Mouse (Mus musculus): ENCODE measurements around the gene Nrxn1. TPM values are rescaled to one million over a fixed set of nuclear protein-coding genes. Genes with fewer than 3 reads are reported as not detected.
A peak's percentile ranks its signal among the peaks of the same experiment; 100 is the strongest.

Nrxn1 gene
- 100 to 1,000 TPM; 571 to 623 TPM for total RNA-seq (2021)

DNA sequence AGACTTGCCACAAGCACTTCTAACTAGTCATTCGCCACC lies at the start of gene Nrxn1:
Gene Nrxn1, minus strand, starts transcription at position 30 of the 39 bp plus-strand sequence.
- DNase-seq (ENCODE audit: low spot score in 2 of 2) = no peak
- intact Hi-C loops (cut with DNase I) = loop anchor here (5.0 kb wide), 1 partner anchor 286 kb away; no protein-coding TSS in a partner anchor

GRCm38 (mm10) chr17:91136859-91137258 lies 44.0 kb upstream of the Nrxn1 start:
- no peak for DNase-seq (ENCODE audit: low spot score in 2 of 2)
- intact Hi-C loops (cut with DNase I) = no loop called here

DNA sequence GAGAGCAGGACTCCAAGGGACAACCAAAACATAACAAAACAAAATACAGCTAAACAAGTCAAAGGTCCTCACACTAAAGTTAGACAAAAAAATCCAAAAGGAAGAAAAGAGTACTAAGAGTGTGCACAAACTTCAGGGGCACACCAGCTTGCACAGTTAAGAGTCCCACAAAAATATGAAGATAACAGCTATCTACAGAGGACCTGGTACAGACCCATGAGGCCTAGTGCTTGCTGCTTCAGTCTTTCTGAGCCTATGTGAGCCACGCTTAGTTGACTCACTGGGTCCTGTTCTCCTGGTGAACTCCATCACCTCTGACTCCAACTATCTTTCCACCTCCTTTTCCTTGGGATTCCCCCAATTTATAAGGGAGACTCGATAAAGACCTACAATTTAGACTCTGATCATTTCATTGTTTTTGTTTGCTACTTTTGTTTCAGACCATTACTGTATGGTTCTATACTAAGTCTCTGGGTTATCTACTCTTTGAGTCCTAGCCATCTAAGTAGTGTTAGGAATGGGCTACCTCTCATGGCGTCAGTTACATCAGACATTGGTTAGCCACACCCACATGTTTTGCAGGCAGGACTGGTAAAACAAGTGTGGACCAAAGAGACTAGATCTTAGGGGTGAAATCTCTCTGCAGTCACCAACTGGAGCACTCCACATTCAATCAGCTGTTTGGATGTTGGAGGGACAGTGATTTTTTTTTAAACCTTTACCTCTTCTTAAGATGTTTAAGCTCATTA lies 20.2 kb upstream of the Nrxn1 start:
- DNase-seq (ENCODE audit: low spot score in 2 of 2) = no peak
- intact Hi-C loops (cut with DNase I) = no loop called here

GRCm38 (mm10) chr17:91112085-91112484 lies 19.2 kb upstream of the Nrxn1 start:
- no peak for DNase-seq (ENCODE audit: low spot score in 2 of 2)
- intact Hi-C loops (cut with DNase I) = no loop called here

DNA sequence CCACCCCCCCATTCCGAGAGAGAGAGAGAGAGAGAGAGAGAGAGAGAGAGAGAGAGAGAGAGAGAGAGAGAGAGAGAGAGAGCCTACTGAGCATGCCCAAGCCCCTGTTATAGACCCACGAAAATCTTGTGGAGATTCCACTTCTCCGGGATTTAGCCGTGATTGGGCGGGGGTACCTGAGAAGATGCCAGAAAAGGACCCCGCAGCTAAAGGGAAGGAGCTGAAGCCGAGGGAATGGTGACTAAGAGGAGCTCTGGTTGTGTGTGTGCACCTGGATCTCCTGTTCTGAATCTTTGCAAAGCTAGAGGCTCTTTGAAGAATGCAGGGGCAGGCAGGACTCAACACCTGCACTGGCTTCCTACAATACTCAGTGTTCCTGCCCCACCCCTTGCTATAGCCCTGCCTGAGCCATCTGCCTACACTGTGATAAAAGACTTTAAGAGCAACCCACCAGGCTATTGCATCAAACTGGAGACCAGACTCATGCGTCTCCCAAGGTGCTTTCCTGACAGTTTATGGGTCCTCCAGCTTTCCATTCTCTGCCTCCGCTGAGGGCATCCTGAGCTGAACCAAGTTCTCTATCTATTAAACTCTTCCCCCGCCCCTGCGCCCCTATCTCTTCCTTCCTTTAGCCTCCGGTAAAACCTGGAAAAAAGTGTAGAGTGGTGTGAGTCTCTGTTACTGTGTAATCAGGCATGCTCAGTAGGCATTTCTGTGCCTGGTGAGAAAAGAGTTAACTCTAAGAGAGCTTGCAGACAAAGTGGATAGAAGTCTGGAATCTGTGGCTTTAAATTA lies 407 bp upstream of the Nrxn1 start:
- intact Hi-C loops (cut with DNase I) = loop anchor here (5.0 kb wide), 1 partner anchor 286 kb away; no protein-coding TSS in a partner anchor

DNA sequence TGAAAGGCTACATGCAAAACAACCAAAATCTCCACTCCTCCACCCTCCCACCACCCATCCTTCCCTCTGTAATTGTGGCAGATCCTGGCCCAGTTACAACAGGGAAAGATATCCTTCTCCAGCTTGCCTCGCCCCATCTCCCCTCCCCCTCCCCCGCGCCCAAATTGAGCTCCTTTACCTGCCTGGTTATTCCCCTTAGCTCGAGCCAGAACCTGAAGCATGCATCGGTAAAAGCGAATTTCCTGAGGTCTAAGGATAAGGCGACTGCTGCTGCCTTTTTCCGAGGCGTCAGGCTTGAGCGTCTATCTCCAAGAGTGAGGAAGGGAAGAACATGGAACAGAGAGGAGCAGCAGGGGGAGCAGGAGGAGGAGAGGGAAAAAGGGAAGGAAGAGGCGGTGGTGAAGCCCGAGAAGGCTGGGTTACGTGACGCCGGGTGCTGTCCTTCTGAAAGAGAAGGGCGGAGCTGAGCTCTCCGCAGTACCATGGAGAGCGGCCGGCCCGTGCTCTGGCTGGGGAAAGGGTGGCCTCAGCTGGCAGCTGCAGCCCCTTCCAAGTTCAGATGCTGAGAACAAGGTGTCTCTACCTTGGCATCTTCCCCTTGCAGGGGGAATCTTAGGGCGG lies 340 bp downstream of the Nrxn1 start:
- DNase-seq (ENCODE audit: low spot score in 2 of 2) = peak; percentile 86 to 87
- intact Hi-C loops (cut with DNase I) = loop anchor here (5.0 kb wide), 1 partner anchor 285 kb away; no protein-coding TSS in a partner anchor

More for the DNA sequence above, 407 bp upstream of the Nrxn1 start:
- DNase-seq (ENCODE audit: low spot score in 2 of 2) = peak; percentile 58 to 59

DNA sequence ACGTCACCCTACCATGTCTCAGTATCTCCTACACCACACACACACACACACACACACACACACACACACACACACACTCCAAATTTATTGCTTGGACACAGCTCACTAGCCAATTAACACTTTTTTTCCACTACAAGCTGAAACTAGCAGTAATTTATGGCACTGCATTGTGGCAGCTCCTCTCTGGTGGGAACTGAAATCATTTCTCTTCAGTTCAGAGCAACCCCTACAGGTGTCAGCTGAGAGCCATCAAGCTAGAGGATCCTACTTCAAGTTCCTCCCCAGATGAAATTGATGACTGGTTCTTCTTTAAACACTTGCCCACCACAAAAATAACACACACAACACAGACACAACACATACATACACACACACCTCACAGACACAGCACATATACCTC lies 2.2 kb downstream of the Nrxn1 start:
- intact Hi-C loops (cut with DNase I) = loop anchor here (5.0 kb wide), 1 partner anchor 283 kb away; no protein-coding TSS in a partner anchor
- peak; percentile 9 to 14 for DNase-seq (ENCODE audit: low spot score in 2 of 2)

DNA sequence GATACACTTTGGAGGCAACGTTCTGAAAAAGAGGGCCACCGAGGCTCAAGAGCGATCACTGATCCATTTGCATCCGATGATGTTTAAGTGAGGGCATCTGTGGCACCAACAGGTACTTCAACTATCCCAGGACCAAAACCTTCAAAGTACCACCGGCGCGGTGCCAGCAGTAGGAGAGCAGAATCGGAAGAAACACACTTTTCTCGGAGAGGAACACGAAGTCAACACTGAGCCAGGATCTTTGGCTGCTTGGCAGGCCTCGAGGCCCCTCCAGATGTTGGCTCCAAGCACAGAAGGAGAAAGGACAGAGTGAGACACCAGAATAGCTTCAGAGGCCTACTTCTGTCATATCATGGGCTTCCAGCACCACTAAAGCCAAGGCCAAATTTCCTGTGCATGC lies 3.9 kb downstream of the Nrxn1 start:
- intact Hi-C loops (cut with DNase I) = loop anchor here (10.0 kb wide), 1 partner anchor 454 kb away; no protein-coding TSS in a partner anchor
- DNase-seq (ENCODE audit: low spot score in 2 of 2) = peak; percentile 11 to 15

DNA sequence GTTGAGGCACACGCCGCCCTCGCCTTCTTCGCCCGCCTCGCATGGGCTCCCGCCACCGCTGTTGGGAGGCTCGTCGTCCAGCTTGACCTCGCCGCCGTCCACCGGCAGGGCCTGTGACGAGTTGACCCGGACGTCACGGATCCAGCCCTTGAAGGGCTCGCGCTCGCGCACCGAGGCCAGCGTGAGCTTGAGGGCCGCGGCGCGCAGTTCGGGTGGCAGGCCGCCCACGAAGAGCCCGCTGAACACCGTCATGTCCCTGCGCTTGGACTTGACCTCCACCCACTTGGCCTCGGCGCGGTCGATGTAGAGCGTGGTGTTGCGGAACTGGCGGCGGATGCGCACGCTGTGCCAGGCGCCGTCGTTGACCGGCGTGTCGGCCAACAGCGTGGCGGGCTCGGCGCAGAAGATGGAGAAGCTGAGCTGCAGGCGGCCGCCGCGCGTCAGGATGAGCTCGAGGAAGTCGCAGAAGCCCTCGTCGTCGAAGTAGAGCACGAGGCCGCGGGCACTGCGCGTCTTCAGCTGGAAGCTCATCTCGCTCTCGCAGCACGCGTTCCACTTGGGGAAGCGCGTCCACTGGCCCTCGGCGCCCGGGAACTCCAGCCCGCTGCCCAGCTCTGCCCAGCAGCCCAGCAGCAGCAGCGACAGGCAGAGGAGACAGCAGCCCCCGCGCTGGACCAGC lies 4.7 kb downstream of the Nrxn1 start:
- intact Hi-C loops (cut with DNase I) = loop anchor here (10.0 kb wide), 1 partner anchor 453 kb away; no protein-coding TSS in a partner anchor
- DNase-seq (ENCODE audit: low spot score in 2 of 2) = peak; percentile 10 to 16

DNA sequence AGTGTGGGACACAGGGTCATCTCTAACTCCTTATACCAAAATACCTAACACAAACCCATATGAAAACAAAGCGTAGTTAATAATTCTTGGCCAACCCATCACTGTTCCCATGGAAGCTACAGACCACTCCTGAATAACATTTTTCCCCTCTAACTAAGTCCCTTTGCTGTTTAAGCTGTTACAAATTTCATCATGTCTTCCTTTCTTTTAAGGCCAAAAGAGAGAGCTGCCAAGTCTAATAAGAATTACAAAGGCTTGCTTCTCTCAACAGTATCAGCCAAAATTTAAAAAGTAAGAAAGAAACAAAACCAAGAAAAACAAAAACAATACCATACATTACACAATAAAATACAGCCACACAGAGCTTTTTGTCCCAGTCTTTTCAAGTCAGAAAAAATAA lies 6.5 kb downstream of the Nrxn1 start:
- no peak for DNase-seq (ENCODE audit: low spot score in 2 of 2)
- intact Hi-C loops (cut with DNase I) = loop anchor here (10.0 kb wide), 1 partner anchor 452 kb away; no protein-coding TSS in a partner anchor

GRCm38 (mm10) chr17:91085416-91085815 lies 7.5 kb downstream of the Nrxn1 start:
- no peak for DNase-seq (ENCODE audit: low spot score in 2 of 2)
- intact Hi-C loops (cut with DNase I) = loop anchor here (10.0 kb wide), 1 partner anchor 451 kb away; no protein-coding TSS in a partner anchor

DNA sequence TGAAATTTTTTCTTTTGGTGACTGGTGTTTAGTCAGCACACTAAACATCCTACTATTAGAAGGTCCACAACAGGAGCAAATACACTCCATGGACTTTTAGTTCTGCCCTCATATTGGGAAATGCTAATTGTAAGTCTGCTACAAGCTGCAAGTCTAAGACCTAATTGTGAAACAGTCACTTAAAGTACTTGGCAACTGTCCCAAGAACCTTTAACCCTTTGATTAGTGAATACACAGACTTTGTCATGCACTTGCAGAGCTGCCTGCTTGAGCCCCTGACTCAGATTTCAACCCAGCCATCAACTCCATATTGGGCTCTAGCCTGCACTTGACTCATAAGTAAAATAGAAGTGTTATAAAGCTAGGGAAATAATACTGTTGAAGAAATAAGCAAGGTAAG lies 13.8 kb downstream of the Nrxn1 start:
- intact Hi-C loops (cut with DNase I) = no loop called here
- no peak for DNase-seq (ENCODE audit: low spot score in 2 of 2)

- intact Hi-C loops (cut with DNase I) = no loop called here
- no peak for DNase-seq (ENCODE audit: low spot score in 2 of 2)
These were observed 18.1 kb downstream of the Nrxn1 start for GRCm38 (mm10) chr17:91074780-91075179.

- DNase-seq (ENCODE audit: low spot score in 2 of 2) = no peak
- intact Hi-C loops (cut with DNase I) = no loop called here
These were observed 59.4 kb downstream of the Nrxn1 start for GRCm38 (mm10) chr17:91033466-91033865.

GRCm38 (mm10) chr17:91025061-91025623 lies 67.7 kb downstream of the Nrxn1 start:
- intact Hi-C loops (cut with DNase I) = no loop called here
- DNase-seq (ENCODE audit: low spot score in 2 of 2) = no peak

- intact Hi-C loops (cut with DNase I) = no loop called here
- no peak for DNase-seq (ENCODE audit: low spot score in 2 of 2)
These were observed 85.3 kb downstream of the Nrxn1 start for GRCm38 (mm10) chr17:91007385-91008089.

DNA sequence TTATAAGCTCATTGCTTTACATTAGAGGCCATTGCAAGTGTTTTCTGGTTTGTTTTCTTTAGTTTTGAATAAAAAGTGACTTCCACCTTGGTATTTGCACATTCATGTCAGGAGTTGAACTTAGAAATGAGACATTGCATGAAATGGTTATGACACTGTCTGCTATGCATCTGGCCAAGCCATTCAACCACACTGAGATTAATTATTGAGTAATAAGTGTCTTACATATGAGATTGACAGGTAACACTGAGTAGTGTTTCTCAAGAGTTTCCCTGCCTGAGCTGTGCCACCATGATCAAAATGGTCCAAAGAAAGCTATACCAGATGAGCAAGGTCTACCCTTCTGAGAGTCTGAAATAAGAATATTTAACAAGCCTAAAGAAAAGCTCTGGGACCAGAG lies 92.5 kb downstream of the Nrxn1 start:
- no peak for DNase-seq (ENCODE audit: low spot score in 2 of 2)

GRCm38 (mm10) chr17:90999667-91000154 lies 93.2 kb downstream of the Nrxn1 start:
- DNase-seq (ENCODE audit: low spot score in 2 of 2) = peak; percentile 27 to 29

More for the DNA sequence above, 92.5 kb downstream of the Nrxn1 start:
- intact Hi-C loops (cut with DNase I) = no loop called here

GRCm38 (mm10) chr17:90997714-90998113 lies 95.2 kb downstream of the Nrxn1 start:
- intact Hi-C loops (cut with DNase I) = no loop called here
- DNase-seq (ENCODE audit: low spot score in 2 of 2) = no peak

More at GRCm38 (mm10) chr17:90999667-91000154, 93.2 kb downstream of the Nrxn1 start:
- intact Hi-C loops (cut with DNase I) = no loop called here
